21 mouse cellular contexts compared by ENCODE assay signal in genomic region chr5:72148679-72149078, GRCm38 (mm10). TPM values are rescaled to one million over a fixed set of nuclear protein-coding genes. Genes with fewer than 3 reads are reported as not detected.
DNase-seq lines count a peak whose midpoint lies in the region; ATAC-seq lines count a peak whose summit lies in the region.
"Had no signal": no experiment of that assay in that cellular context is flagged by ENCODE, and none has a peak within 500 bp of the region (broad histone marks: within the 10 kb centered on the region; RNA-seq: fewer than 3 reads in every experiment).

No protein-coding gene starts in this region.

- no peaks in the 10 kb centered on the region for H3K4me1 ChIP-seq in hindbrain, embryonic 11.5 days (replicated peaks; ENCODE audit: control insufficient read depth, insufficient read depth, low read length)
- no peaks in the 10 kb centered on the region for H3K4me1 ChIP-seq in hindbrain, embryonic 13.5 days (replicated peaks)
- H3K4me1 ChIP-seq in limb, embryonic 11.5 days (ENCODE audit: control insufficient read depth, insufficient read depth, low read length): no peaks in the 10 kb centered on the region
- 0 out of 2 replicates have a peak, but pooled peaks cover 7% of the 10 kb centered on the region for H3K4me1 ChIP-seq in limb, embryonic 10.5 days
- H3K4me1 ChIP-seq in embryonic facial prominence, embryonic 14.5 days (ENCODE audit: control insufficient read depth, insufficient read depth, low read length): no peaks in the 10 kb centered on the region; the same call in 1 of the 2 replicates
- H3K4me1 ChIP-seq: liver, embryonic 13.5 days; neural tube, embryonic 12.5 days had no signal

- H3K4me3 ChIP-seq in hindbrain, embryonic 11.5 days (ENCODE audit: low read depth, low read length): no peak overlapping the region
- no peak overlapping the region for H3K4me3 ChIP-seq in hindbrain, embryonic 13.5 days
- H3K4me3 ChIP-seq in limb, embryonic 11.5 days (ENCODE audit: low read depth, low read length): no peak overlapping the region
- H3K4me3 ChIP-seq in limb, embryonic 10.5 days: no peak overlapping the region
- H3K4me3 ChIP-seq in embryonic facial prominence, embryonic 14.5 days (ENCODE audit: low read depth, low read length): no peak overlapping the region
- H3K4me3 ChIP-seq: liver, embryonic 13.5 days; midbrain, embryonic 12.5 days; neural tube, embryonic 12.5 days had no signal

- no peaks in the 10 kb centered on the region for H3K36me3 ChIP-seq in hindbrain, embryonic 11.5 days (ENCODE audit: control insufficient read depth, insufficient read depth, low read length)
- no peaks in the 10 kb centered on the region for H3K36me3 ChIP-seq in hindbrain, embryonic 13.5 days
- no peaks in the 10 kb centered on the region for H3K36me3 ChIP-seq in limb, embryonic 11.5 days (ENCODE audit: control insufficient read depth, insufficient read depth, low read length)
- H3K36me3 ChIP-seq in limb, embryonic 10.5 days: no peaks in the 10 kb centered on the region
- no peaks in the 10 kb centered on the region for H3K36me3 ChIP-seq in embryonic facial prominence, embryonic 14.5 days (ENCODE audit: control insufficient read depth, insufficient read depth, low read length)
- H3K36me3 ChIP-seq: liver, embryonic 13.5 days; midbrain, embryonic 12.5 days; neural tube, embryonic 12.5 days had no signal

- peak; percentile 45; the same call in 1 of the 2 replicates for ATAC-seq in hindbrain, embryonic 11.5 days (ENCODE audit: low FRiP score)
- ATAC-seq in hindbrain, embryonic 13.5 days (ENCODE audit: low FRiP score): no peak
- ATAC-seq in limb, embryonic 11.5 days (ENCODE audit: insufficient number of reproducible peaks, low FRiP score, low TSS enrichment, low read depth): no peak
- ATAC-seq in embryonic facial prominence, embryonic 14.5 days (ENCODE audit: low read depth): no peak
- ATAC-seq: activated CD4-positive, CD25-positive, alpha-beta regulatory T cell, adult 4 months; intestine, postnatal 0 days had no signal

- peak; percentile 17 for DNase-seq in embryo, embryonic 10 days (ENCODE audit: low spot score)
- DNase-seq in embryo, embryonic 9.5 days (ENCODE audit: extremely low spot score): no peak
- DNase-seq in hindbrain, embryonic 11.5 days (ENCODE audit: low spot score): peak; percentile 21
- peak; percentile 31 for DNase-seq in limb, embryonic 11.5 days (ENCODE audit: low spot score)
- DNase-seq in limb, embryonic 10.5 days (ENCODE audit: low spot score): no peak
- peak; percentile 39 for DNase-seq in embryonic facial prominence, embryonic 14.5 days (ENCODE audit: low spot score)
- DNase-seq in gastrocnemius, postnatal 10 days: no peak
- DNase-seq: adrenal gland, postnatal 10 days; cerebellum, adult 8-10 months; kidney, postnatal 25 days; liver, embryonic 13.5 days; lung, adult 2 months; lung, postnatal 14 days; right cerebral cortex, postnatal 14 days; thymus, adult 2 months had no signal

- H3K9me3 ChIP-seq in hindbrain, embryonic 11.5 days (ENCODE audit: control insufficient read depth, low read length): no peaks in the 10 kb centered on the region
- H3K9me3 ChIP-seq in hindbrain, embryonic 13.5 days: no peaks in the 10 kb centered on the region
- no peaks in the 10 kb centered on the region for H3K9me3 ChIP-seq in limb, embryonic 11.5 days (ENCODE audit: control insufficient read depth, low read length)
- H3K9me3 ChIP-seq in limb, embryonic 10.5 days (replicated peaks): no peaks in the 10 kb centered on the region
- no peaks in the 10 kb centered on the region for H3K9me3 ChIP-seq in embryonic facial prominence, embryonic 14.5 days (ENCODE audit: control insufficient read depth, low read length)
- H3K9me3 ChIP-seq: liver, embryonic 13.5 days; midbrain, embryonic 12.5 days; neural tube, embryonic 12.5 days had no signal

- no peak overlapping the region for H3K4me2 ChIP-seq in hindbrain, embryonic 11.5 days (replicated peaks; ENCODE audit: low read depth, low read length)
- H3K4me2 ChIP-seq in hindbrain, embryonic 13.5 days: no peak overlapping the region
- H3K4me2 ChIP-seq in limb, embryonic 11.5 days (ENCODE audit: low read depth, severe bottlenecking): no peak overlapping the region
- no peak overlapping the region for H3K4me2 ChIP-seq in embryonic facial prominence, embryonic 14.5 days (ENCODE audit: low read depth, low read length)
- H3K4me2 ChIP-seq: liver, embryonic 13.5 days; midbrain, embryonic 12.5 days; neural tube, embryonic 12.5 days had no signal

- no peak overlapping the region for H3K27ac ChIP-seq in hindbrain, embryonic 11.5 days (ENCODE audit: low read depth, low read length)
- no peak overlapping the region for H3K27ac ChIP-seq in hindbrain, embryonic 13.5 days
- no peak overlapping the region for H3K27ac ChIP-seq in limb, embryonic 11.5 days (replicated peaks; ENCODE audit: low read depth, low read length)
- H3K27ac ChIP-seq in limb, embryonic 10.5 days: no peak overlapping the region
- peak overlapping the region; percentile 2; the same call in 1 of the 2 replicates for H3K27ac ChIP-seq in embryonic facial prominence, embryonic 14.5 days (replicated peaks; ENCODE audit: low read depth, low read length)
- H3K27ac ChIP-seq: liver, embryonic 13.5 days; midbrain, embryonic 12.5 days; neural tube, embryonic 12.5 days; stomach, postnatal 0 days had no signal

- WGBS in hindbrain, embryonic 11.5 days: 42% methylated on average over 5 of the region's 5 CpGs
- 35% methylated on average over 5 of the region's 5 CpGs for WGBS in hindbrain, embryonic 13.5 days
- WGBS in limb, embryonic 11.5 days: 49% methylated on average over 5 of the region's 5 CpGs
- WGBS in limb, embryonic 10.5 days: 66% methylated on average over 5 of the region's 5 CpGs
- 36% methylated on average over 5 of the region's 5 CpGs for WGBS in embryonic facial prominence, embryonic 14.5 days

- no peaks in the 10 kb centered on the region for H3K27me3 ChIP-seq in hindbrain, embryonic 11.5 days (ENCODE audit: control insufficient read depth, insufficient read depth, low read length)
- H3K27me3 ChIP-seq in hindbrain, embryonic 13.5 days: no peaks in the 10 kb centered on the region
- no peaks in the 10 kb centered on the region for H3K27me3 ChIP-seq in limb, embryonic 11.5 days (ENCODE audit: control insufficient read depth, insufficient read depth, low read length)
- no peaks in the 10 kb centered on the region for H3K27me3 ChIP-seq in limb, embryonic 10.5 days (ENCODE audit: low read depth, poor library complexity, severe bottlenecking)
- no peaks in the 10 kb centered on the region for H3K27me3 ChIP-seq in embryonic facial prominence, embryonic 14.5 days (replicated peaks; ENCODE audit: control insufficient read depth, insufficient read depth, low read length)
- H3K27me3 ChIP-seq: liver, embryonic 13.5 days; midbrain, embryonic 12.5 days; neural tube, embryonic 12.5 days had no signal

- H3K9ac ChIP-seq in hindbrain, embryonic 11.5 days (ENCODE audit: low read depth, low read length): no peak overlapping the region
- no peak overlapping the region for H3K9ac ChIP-seq in hindbrain, embryonic 13.5 days
- H3K9ac ChIP-seq in limb, embryonic 11.5 days (ENCODE audit: low read length): no peak overlapping the region
- no peak overlapping the region for H3K9ac ChIP-seq in embryonic facial prominence, embryonic 14.5 days (ENCODE audit: low read depth, low read length)
- H3K9ac ChIP-seq: liver, embryonic 13.5 days; midbrain, embryonic 12.5 days; neural tube, embryonic 12.5 days had no signal

RNA-seq across cellular contexts. Expression of gene Commd8, which starts 19.3 kb away (rescaled TPM):
- polyA plus RNA-seq in hindbrain, embryonic 11.5 days (2014; fragmentation: Nextera tagmentation; extraction: Ambion mirVana): 199 and 203 TPM in 2 replicates
- 152 and 161 TPM in 2 replicates for polyA plus RNA-seq in hindbrain, embryonic 13.5 days (2015; fragmentation: Nextera tagmentation; extraction: Ambion mirVana)
- 165 and 170 TPM in 2 replicates for polyA plus RNA-seq in limb, embryonic 11.5 days (2014; fragmentation: Nextera tagmentation; extraction: Ambion mirVana)
- 152 TPM in 2 replicates for polyA plus RNA-seq in limb, embryonic 10.5 days (2016; fragmentation: Nextera tagmentation; extraction: Ambion mirVana)
- polyA plus RNA-seq in embryonic facial prominence, embryonic 14.5 days (2014; fragmentation: Nextera tagmentation; extraction: Ambion mirVana): 106 and 128 TPM in 2 replicates
- 10 to 100 TPM; 36.7 to 38.6 TPM for total RNA-seq in gastrocnemius, postnatal 10 days (2021)

Comparison
In these comparisons a context has a peak if more than half of its experiments do, and no peak if none do; other contexts are left out.
1. DNase-seq: peak in embryo, embryonic 10 days (single experiment), hindbrain, embryonic 11.5 days (single experiment), limb, embryonic 11.5 days (single experiment) and embryonic facial prominence, embryonic 14.5 days (single experiment); none in embryo, embryonic 9.5 days (single experiment), limb, embryonic 10.5 days (single experiment) and gastrocnemius, postnatal 10 days (single experiment).